Mouse (Mus musculus) embryonic fibroblast, embryonic 13.5 days (primary cell): Measurements from ENCODE around the gene Gm572.

ENCODE experiments used
- CTCF ChIP-seq: IDR thresholded peaks from 2 replicates; pipeline ENCODE4 v1.5.1; 2011; ENCODE audit warnings: mild to moderate bottlenecking, control low read depth, low read length, moderate library complexity, borderline replicate concordance; ENCODE audit not compliant: insufficient read depth
- POLR2A ChIP-seq: IDR thresholded peaks from 2 replicates; pipeline ENCODE4 v1.6.1; 2011; ENCODE audit warnings: low read depth, mild to moderate bottlenecking, control low read depth, low read length, moderate library complexity

DNA sequence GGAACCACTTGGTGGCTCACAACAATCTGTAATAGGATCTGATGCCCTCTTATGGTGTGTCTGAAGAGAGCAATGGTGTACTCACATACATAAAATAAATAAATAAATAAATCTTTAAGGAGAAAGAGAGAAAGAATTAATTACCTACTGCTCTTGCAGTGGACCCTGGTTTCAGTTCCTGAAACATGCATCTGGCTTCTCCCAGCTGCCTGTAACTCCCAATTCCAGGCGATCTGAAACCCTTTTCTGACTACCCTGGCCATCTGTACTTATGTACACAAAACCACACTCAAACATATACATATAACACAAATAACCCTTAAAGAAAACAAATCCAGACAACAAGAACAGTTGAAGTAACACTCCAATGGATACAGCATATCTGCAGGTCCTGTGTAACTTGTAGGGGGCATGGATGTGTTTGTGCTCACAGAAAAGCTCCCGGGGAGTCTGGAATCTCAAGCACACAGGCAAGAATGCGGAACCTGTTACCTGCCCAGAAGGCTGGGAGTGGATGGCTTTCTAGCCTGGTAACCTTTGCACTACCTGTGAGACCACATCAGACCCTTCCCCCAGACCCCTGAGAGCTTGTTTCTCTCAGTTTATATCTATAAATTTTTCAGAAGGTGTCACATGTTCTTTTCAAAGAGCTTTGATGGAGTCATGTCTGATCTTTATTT lies 11.0 kb upstream of the Gm572 start:
- TF ChIP-seq CTCF, result no peak
- TF ChIP-seq POLR2A, result no peak
